Mouse (Mus musculus) retina, adult 2 months (tissue): ENCODE data around the gene Mttp.
"Not testable (repeated sequence)": the region's sequence is repeated elsewhere in the genome, so short reads cannot be mapped to it uniquely, and the experiment has no call there.

Source experiments
- DNase-seq: peaks from one replicate; pipeline ENCODE4 v3.0.0-alpha.2; 2012; ENCODE audit warnings: low read depth, low spot score

Gene Mttp

DNA sequence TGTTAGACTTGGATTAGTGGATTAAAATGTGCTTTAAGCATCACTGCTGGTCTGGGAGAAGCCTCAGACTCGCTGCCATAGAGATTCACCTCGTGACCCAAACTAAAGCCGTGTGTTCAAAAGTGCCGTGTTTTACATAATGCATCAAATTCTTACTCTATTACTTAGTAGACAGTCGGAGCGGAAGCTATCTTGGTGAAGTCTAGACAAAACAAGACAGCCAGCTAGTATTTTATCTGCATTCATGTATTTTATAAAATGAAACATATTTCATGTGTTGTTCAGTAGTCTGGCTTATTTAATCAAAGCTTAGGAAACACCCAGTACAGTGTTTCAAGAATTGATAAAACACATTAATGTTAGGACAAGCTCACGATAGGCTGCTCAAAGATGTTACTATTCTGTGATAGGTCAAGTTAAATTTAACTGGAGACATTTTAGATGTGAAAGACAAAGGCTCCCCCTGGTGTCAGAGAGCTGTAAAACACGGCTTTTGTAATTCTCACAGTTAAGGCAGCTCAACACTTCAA, at the start of gene Mttp:
Mttp (minus strand) TSS at position 327 of the 530 bp plus-strand sequence.
- DNase-seq = peak; percentile 61

DNA sequence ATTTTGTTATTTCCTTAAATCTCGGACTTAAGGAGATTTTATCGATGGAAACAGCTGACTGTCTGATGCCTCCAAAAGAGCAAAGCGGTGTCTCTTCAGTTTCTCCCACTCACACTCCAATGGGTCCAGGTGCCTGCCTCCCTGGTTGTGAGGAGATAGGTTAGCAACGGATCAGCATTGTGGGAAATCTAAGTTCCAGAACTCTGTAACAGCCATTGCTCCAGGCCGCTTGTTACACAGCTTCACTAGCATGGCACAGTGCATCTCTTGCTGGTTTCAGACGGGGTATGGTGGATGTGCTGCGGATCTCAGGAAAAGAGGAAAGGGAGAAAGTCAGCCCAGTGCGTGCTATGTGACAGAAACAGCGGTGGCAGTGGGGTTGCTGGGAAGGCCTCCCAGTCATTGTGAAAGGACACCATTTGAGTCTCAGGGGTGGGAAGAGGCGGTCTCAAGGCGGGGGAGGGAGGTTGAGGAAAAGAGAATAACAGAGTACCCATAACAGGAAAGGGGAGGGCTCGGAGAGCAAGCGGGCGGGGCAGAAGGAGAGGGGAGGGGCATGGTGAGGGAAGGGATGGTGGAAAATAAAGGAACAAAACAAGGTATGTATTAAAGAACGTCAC, 49.0 kb upstream of the Mttp start, which contains the start of gene 4930579F01Rik:
4930579F01Rik (minus strand) TSS at position 143 of the 620 bp plus-strand sequence.
- no peak for DNase-seq

DNA sequence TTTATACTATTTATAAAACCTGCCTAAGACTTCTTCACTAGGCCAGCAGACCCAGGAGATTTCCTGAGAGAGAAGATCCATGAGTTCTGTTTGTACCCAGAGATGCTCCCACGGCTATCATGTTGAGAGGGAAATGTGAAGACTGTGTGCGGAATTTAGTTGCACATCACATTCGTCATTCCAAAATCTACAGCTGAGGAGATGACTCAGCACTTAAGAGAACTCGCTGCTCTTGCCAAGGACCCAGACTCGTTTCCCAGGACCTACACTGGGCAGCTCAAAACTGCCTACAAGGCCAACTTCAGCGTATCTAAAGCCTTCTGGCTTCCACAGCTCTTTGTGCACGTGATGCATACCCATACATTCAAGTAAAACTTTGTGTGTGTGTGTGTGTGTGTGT, 47.5 kb upstream of the Mttp start:
- no peak for DNase-seq

DNA sequence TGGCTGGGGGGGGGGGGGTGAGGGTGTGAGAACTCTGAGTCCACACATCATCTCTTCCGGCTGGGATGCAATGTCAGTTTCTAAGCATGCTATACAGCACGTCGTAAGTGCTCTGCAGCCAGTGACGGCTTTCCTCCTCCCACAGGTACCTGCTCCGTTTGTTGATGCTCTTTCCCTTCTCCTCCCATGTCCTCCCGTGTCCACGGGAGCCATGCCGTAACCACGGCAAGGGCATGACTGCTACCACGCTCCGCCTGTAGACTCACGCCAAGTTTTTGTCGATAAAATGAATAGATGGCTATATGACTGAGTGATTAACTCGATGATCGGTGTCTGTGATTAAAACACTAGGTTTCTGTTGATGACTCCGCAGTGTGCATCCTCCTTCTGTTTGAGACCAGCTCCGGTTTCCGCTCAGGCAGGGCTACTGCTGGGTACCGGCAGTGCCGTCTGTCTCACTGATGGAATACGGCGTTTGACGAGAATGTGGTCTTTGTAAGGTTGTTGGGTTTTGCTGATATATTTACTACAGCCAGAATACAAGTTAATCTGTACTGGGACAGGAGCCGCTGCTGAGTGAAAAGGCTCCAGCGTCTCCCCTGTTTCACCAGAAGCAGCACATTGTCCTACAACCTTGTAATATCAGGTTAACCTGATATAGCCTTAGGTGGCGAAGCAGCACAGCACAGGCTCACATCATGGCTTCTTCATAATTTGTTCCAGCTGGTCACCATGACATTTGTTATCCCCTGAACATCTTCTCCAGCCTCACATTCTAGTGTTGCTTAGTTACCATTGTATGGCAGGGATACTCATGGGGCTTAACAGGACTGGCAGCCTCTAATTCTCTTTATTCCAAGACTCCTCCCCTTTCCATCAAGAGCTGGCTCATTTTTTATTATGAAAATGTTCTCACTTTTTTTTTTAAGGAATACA, 41.5 kb upstream of the Mttp start:
- no peak for DNase-seq

DNA sequence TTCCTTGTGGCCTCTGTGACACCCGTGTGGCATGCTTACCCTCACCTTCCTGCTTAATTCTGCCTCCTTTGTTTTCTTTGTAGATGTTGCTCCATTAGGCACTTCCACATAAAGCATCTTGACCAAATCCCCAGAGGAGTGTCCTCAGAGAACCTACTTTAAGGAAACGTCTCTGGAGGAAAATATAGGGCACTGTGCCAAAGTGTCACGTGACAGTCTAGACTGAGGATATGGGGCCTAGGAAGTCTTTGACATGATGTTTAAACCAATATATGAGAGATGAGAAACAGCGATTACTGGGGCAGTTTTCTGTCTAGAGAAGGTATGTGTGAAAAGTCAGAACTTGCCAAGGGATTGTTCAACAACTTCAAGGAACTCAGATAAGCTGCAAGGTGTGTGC, 40.5 kb upstream of the Mttp start:
- DNase-seq = no peak

DNA sequence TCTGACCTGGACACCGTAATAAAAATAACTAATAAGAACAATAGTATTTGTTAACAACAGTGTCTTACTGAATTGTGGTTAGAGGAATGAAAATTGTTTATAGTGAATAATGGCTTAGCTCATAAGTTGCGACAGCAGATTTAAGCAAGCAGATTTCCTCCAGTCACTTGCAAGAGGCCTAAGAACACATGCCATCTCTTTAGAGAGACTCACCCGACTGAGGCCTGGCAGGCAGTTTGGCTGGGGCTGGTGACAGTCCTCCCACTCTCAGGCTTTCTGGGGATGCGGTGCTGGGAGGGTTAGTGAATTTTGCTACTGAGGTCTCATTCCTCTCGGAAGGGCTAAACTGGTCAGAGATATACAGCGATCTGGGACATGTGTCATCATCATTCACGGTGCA, 38.6 kb upstream of the Mttp start:
- no peak for DNase-seq

DNA sequence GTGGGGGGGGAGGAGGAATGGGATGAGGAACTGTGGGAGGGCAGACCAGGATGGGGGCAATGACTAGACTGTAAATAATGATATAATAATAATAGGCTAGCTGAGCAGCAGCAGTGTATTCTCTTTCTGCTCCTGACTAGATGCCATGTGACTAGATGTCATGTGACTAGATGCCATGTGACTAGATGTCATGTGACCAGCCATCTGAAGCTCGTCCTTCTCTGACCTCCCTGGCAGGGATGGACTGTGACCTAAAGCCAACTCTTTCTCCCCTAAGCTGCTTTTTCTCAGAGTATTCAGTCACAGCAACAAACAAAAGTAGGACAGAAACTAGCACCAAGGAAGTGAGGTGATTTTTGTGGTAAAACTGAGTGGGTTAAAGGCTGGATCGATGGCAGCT, 37.3 kb upstream of the Mttp start:
- DNase-seq = no peak

DNA sequence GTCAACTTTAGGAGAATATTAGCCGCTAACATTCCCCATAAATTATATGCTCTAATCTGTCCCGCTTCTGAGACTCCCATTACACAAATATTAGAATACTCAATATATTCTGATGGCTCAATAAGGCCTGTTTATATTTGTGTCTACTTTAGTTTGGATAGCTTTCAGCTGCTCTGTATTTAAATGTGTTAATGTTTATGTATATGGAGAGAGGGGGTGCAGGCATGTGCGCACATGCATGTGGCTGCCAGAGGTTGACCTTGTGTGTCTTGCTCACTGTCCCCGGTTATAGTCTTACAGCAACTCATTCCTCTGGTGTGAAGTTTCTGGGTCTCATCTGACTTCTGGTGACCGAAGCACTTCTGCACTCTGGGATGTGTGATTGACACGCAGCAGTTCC, 30.8 kb upstream of the Mttp start:
- no peak for DNase-seq

DNA sequence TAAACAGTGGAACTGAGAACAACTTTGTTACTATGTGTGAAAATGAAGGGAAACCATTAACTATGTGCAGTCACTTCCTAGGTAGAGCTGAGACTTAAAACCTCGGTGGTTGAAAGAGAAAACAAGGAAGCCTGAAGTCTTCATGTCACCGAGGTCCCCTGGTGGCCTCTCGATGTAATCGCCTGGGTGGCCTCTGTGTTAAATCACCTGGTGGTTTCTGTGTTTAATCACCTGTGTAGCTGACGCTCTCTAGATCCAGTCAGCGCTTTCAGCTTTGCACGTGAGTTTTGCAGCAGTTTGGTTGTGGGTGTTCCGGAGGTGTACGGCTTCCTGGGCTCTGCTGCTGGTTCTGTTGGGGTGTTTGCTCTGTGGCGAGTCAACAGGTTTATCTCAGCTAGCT, 28.5 kb upstream of the Mttp start:
- no peak for DNase-seq

DNA sequence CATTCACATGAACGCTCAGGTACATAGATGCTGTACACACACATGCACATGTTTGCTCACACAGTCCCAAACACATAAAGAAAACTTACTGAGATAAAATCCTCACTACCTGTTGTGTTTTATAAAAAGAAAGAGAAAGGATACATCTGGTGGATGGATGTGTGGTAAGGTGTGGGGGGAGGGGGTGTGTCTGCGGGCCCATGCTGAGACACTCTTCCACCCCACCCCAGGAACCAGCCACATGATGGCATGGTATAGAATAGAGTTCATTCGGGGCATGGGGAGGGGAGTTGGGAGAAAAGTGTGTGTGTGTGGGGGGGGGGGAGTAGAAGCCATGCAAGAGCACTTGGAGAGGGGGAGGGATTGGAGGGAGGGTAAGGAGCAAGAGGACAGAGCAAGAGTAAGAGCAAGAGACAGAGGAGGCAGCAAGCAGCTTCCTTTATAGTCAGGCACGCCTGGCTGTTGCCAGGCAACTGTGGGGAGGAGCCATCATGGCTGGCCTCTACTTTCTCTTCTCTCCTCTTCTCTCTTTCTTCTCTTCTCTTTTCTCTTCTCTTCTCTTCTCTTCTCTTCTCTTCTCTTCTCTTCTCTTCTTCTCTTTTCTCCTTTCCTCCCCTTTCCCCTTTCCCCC, 17.9 kb upstream of the Mttp start:
- DNase-seq = no peak

DNA sequence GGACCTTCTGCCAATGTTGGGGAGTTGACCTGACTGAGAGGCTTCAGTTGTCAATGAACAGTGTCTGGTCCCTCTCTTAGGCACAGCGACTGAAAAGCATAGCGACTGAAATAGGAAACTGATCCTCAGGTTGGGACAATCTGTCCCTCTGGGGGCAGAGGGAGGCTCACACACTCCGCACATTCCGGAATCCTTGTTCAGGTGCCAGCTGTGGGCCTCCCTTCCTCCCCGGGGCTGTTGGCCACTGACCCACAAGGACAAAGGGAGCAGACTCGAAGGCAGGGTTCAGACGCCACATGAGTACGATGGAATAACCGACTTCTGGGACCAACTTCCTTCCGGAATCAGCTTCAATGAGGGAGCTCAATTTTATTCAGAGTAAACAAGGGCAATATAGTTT, 16.9 kb upstream of the Mttp start:
- DNase-seq = no peak

DNA sequence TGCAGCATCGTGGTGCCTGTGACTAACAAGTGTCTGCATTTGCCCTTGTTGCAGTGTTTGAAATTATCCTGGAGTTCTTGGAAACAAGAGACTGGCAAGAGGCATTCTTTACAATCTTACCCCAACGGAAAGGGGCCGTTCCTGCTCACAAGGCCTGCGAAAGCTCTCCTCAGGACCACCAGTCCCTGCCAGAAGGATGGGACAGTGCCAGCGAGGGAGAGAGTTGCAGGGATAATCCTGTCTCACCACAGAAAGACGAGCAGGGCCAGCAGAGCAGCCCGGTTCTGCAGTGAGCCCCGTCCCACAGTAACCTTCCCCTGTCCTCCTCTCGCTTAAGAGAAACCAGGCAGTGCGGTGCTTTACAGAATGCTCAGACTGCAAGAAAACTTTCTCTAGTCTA, 11.9 kb upstream of the Mttp start:
- DNase-seq = no peak

DNA sequence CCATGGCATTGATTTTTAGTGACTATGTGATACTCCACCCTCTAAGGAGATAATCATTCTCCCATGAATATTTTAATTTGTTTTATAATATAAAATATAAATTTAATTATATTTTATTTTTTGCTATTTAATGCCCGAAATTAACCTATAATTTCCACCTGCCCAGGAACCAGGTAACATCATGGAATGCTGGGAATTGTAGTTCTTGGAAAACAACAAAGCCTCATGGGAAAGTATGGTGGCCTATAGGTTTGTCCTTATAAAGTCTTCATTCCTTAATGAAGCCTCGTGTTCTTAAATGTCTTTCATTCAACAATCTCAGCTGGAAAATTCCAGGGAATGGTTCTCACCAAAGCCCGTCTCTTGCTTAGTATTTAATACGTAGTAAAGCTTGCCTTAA, 10.3 kb upstream of the Mttp start:
- DNase-seq = no peak

DNA sequence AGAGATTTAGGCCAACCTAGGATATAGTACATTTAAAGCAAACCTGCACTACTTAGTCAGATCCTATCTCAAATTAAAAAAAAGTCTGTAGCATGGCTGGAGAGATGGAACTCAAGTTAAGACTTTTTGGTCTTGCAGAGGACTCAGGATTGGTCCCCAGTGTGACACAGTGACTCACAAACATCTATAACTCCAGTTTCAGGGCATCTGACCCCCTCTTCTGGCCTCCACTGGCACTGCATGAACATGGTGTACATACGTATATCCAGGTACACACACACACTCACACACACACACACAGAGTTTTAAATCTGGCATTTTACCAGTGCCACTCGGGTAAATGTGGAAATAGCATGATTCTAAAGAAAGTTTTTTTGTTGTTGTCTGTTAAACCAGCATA, 4.0 kb upstream of the Mttp start:
- DNase-seq = no peak

DNA sequence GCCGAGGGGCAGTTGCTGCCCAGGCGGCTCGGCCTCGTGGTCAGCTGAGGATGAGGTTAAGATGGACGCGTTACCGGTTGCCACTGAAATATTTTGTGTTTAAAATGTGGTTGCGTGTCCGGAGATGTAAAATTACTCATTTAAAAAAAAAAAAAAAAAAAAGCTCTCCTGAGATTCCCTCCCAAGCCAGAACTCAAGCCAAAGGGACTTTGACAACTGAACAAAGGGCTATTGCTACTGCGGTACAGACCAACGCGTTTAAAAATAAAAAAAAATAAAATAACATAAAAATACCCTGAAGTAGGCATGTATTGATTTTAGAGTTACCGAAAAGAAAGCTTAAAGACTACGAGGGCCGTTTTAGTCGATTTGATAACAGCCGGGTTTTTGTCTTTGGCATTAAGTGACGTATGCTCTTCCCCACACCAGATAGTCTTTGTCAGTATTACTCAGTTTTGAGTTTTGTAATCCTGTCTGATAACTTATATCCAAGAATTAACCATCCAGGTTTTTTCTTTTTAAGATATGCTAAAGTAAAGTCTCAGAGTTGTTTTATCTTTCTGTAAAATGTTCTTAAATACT, 617 bp downstream of the Mttp start:
- peak; percentile 33 for DNase-seq

DNA sequence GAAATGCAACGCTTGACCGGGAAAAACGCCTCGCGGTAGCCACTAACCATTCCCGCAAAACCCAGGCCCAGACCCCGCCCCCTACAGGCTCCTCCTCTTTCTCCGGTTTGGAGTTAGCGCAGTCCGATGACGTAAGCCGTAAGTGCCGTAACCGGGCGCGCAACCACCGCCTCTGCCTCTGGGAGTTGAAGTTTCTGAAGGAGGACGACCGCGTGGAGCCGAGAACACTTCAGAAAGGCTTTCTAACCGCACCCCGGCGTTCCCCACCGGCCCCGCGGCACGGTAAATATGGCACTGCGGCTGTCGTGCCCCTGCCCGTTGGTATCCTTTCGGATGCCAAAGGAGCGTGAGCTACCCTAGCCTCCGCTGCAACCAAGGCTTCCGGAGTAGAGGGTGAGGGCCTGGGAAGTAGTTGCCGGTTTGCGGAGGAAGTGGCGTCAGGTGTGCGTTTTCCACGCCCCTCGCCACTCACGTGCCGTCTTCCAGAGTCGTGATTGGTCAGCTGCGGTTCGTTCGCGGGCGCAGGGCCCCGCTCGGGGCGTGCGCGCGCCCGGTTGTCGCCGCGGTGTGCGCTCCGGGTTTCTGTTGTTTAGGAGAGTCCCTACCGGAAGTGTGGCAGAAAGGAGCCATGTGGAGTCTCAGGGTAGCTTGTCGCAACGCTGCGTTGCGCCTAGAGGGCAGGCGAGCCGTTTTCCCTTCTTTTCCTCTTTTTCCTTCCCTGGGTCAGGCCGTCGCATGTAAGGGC, 1.3 kb downstream of the Mttp start, which contains the start of gene Trmt10a:
Trmt10a (plus strand) TSS at position 134 of the 745 bp plus-strand sequence.
- DNase-seq = peak; percentile 95

DNA sequence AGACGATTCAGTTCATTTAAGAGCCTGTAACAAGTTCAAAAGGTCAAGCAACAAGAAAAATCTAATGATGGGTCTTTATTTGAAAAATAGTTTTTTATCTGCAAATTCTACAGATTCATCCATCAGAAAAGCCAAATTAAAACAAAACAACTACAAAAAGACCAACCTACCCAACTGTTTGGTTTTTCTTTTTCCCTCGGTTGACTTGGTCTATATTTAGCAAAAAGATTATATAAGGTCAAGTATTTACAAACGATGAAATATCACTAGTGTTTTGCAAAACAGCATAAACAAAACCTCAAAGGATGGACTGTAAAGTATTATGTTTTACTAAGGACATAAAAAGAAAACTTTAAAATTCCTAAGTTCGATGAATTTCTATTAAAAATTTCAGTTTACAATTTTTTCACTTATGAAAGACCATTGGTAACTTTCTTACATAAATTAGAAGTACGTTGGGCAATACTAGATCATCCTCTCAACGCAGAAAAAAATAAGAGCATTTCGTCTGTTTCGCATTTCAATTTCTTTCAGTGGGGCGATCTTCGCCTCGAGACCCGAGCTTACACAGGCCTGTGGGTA, 1.9 kb downstream of the Mttp start:
- no peak for DNase-seq

DNA sequence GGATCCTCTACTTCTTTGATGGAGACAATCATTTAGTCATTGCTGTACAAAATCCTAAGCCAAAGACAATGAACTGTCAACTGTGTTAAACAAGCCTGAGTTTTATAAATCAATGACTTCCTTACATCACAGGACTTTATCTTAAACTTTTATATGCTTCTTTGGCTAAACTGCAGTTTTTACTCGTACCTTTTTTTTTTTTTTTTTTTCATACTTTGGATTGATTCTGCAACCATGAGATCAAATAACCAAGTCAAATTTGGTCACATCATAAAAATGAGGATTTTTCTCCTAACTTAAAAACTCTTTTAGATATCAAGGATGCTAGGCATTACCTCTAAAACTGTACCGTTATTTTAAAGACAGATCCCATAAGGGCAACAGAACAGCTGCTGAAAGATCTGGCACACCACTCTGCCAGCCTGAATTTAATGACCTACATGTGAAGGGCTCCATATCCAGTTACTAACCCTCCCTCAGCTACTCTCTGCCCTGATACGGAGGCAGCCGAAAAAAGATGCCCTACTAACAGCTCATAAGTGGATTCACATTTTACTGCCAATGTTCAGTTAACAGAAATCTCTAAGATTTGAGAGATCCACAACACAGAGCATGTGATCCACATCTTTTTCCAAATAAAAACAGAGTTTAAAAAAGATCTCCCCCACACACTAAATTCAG, 2.6 kb downstream of the Mttp start:
- DNase-seq = no peak

DNA sequence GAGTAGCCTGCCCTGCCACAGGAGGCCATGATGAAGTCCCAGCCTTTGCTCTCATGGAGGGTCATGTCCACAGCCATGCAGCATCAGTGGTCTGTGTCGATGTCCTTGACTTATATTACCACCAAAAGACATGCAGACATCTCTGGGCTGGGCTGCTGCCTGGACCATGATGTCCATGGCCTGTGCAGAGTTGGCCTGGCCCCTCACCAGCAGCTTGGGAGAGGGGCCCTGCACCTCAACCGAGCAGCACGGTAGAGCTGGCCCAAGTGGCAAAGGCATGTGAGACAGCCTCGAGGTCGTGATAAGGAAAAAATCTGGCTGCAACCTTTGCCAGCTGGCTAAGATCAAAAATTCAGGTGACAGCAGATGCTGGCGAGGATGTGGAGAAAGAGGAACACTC, 5.1 kb downstream of the Mttp start:
- DNase-seq = no peak

DNA sequence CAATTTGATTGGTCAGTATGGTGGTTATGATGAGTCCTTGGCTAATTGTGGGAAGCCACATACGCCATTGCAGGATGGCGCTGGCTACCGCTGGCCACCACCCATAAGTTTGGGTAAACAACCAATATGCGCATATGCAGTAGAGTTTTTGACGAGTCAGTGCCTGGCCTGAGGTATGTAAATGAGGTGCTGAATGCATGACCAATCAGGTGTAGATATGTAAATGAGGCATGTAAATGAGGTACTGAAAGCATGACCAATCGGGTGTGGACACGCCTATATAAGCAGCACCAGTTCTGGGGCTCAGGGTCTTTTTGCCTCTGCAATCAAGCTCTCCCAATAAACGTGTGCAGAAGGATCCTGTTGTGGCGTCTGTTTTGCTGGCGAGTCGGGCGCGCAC, 6.6 kb downstream of the Mttp start:
- DNase-seq = not testable (repeated sequence)
